Mouse (Mus musculus) liver, embryonic 14.5 days (tissue): ENCODE results near the gene Ccdc92b. TPM values are rescaled to one million over a fixed set of nuclear protein-coding genes. Genes with fewer than 3 reads are reported as not detected.

ENCODE experiments used
- ATAC-seq: fragments of 200-750 bp; cut with Nextera tagmentation; 2 replicates; pipeline ENCODE4 v1.8.0; 2017; ENCODE audit warnings: moderate number of reproducible peaks, mild to moderate bottlenecking, moderate library complexity; ENCODE audit not compliant: insufficient read depth
- DNase-seq, 3 experiments: peaks; one replicate each; pipeline ENCODE4 v3.0.0-alpha.2; 2012 to 2013; ENCODE audit warnings: low read depth in 3 of 3, low spot score in 3 of 3
- H3K27ac ChIP-seq: fragments of 300-500 bp; sonication (generic); 2 replicates; pipeline ENCODE4 v1.5.1; 2014; ENCODE audit warnings: moderate library complexity, mild to moderate bottlenecking, control low read depth, inconsistent platforms
- H3K27me3 ChIP-seq: fragments of 300-500 bp; sonication (generic); 2 replicates; pipeline ENCODE4 v1.6.1; 2014; ENCODE audit warnings: mild to moderate bottlenecking, low read length, moderate library complexity; ENCODE audit not compliant: control insufficient read depth, insufficient read depth
- H3K36me3 ChIP-seq: fragments of 300-500 bp; sonication (generic); replicated peaks from 2 replicates; pipeline ENCODE4 v1.6.1; 2014; ENCODE audit warnings: low read depth; ENCODE audit not compliant: control insufficient read depth, insufficient read depth
- H3K4me1 ChIP-seq, 2 experiments: fragments of 200-500 bp in 1 of 2; fragments of 300-500 bp in 1 of 2; sonication (generic) in 1 of 2; replicated peaks; 2 replicates each; pipeline ENCODE4 v1.6.1; 2012 to 2014; ENCODE audit warnings: antibody characterized with exemption in 1 of 2, inconsistent platforms in 1 of 2, low read length in 1 of 2; ENCODE audit not compliant: control insufficient read depth in 2 of 2, insufficient read depth in 2 of 2
- H3K4me2 ChIP-seq: fragments of 300-500 bp; sonication (generic); 2 replicates; pipeline ENCODE4 v1.6.1; 2014; ENCODE audit warnings: low read depth, mild to moderate bottlenecking, control low read depth, moderate library complexity
- H3K4me3 ChIP-seq, 2 experiments: fragments of 200-500 bp in 1 of 2; fragments of 300-500 bp in 1 of 2; sonication (generic) in 1 of 2; 2 replicates each; pipeline ENCODE4 v1.5.1; 2012 to 2014; ENCODE audit warnings: low read depth in 2 of 2, low read length in 2 of 2, mild to moderate bottlenecking in 2 of 2, control low read depth in 1 of 2, inconsistent platforms in 1 of 2, moderate library complexity in 1 of 2; ENCODE audit not compliant: insufficient read depth in 1 of 2
- H3K9ac ChIP-seq: fragments of 300-500 bp; sonication (generic); replicated peaks from 2 replicates; pipeline ENCODE4 v1.6.1; 2014; ENCODE audit warnings: mild to moderate bottlenecking, control low read depth, moderate library complexity
- H3K9me3 ChIP-seq: fragments of 300-500 bp; sonication (generic); 2 replicates; pipeline ENCODE4 v1.6.1; 2016; ENCODE audit warnings: low read length, mixed read lengths; ENCODE audit not compliant: control insufficient read depth
- CTCF ChIP-seq: IDR thresholded peaks from 2 replicates; pipeline ENCODE4 v1.5.1; 2016; ENCODE audit warnings: antibody characterized with exemption, low read depth, control low read depth
- EP300 ChIP-seq: IDR thresholded peaks from 2 replicates; pipeline ENCODE4 v1.6.1; 2016; ENCODE audit warnings: antibody characterized with exemption, low read depth
- WGBS: fragments of 180-500 bp; shearing (Covaris S2); extraction: QIAGEN DNeasy Blood & Tissue Kit; methylation state at CpG from one replicate; pipeline ENCODE4 v1.1.7; 2014; ENCODE audit not compliant: insufficient replicate concordance; 5-methylcytosine and 5-hydroxymethylcytosine counted together
- polyA plus RNA-seq, 2 experiments: library from polyadenylated mRNA; depleted of rRNA in 1 of 2; stranded (reverse) in 1 of 2; unstranded in 1 of 2; fragments of >200 nt; fragmentation: Nextera tagmentation in 1 of 2; extraction: Ambion mirVana in 1 of 2; gene quantifications; 2 replicates each; pipeline versions ENCODE4 v1.2.1 to v1.2.3; 2012 to 2014

Gene Ccdc92b
- polyA plus RNA-seq, 2 experiments: 10.2 to 12.7 TPM

DNA sequence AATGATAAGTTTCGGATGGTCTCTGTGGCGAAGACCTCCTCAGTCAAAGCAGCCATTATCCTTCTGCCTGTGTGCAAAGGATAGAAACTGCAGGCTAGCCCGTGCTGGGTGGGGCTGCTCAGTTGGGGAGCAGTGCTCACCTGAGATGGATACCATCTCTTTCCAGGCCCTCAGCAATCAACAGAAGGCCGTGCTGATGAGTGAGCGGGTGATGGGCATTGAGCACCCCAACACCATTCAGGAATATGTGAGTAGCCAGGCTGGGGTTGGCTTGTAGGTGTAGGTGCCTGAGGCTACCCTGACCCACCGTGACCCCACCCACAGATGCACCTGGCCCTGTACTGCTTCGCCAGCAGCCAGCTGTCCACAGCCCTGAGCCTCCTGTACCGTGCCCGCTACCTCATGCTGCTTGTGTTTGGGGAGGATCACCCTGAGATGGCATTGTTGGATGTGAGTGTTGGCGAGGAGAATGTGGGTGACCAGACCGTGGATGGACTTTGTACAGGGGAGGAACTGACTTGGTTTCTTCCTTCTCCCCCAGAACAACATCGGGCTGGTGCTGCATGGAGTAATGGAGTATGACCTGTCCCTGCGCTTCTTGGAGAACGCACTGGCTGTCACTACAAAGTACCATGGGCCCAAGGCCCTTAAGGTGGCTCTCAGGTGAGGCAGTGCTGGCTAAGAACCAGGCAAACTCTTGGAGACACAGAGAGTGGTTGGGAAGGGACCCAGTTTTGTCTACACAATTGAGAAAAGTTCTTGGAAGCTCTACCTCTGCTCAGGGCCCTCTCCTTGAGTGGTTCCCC, 47.6 kb downstream of the Ccdc92b start:
- no peak overlapping the region for H3K9ac ChIP-seq
- 82% methylated on average over 14 of the region's 14 CpGs for WGBS
- H3K27ac ChIP-seq: no peak overlapping the region
- H3K4me3 ChIP-seq: no peak overlapping the region
- H3K36me3 ChIP-seq: peaks cover 50% of the 10 kb centered on the region
- H3K4me1 ChIP-seq: no peaks in the 10 kb centered on the region
- no peak for TF ChIP-seq CTCF
- no peak for TF ChIP-seq EP300
- no peak overlapping the region for H3K4me2 ChIP-seq
- DNase-seq (no peak), ATAC-seq (0 out of 2 replicates have a peak, but pooled peaks have one; percentile 11)
- no peaks in the 10 kb centered on the region for H3K27me3 ChIP-seq
- no peaks in the 10 kb centered on the region for H3K9me3 ChIP-seq

DNA sequence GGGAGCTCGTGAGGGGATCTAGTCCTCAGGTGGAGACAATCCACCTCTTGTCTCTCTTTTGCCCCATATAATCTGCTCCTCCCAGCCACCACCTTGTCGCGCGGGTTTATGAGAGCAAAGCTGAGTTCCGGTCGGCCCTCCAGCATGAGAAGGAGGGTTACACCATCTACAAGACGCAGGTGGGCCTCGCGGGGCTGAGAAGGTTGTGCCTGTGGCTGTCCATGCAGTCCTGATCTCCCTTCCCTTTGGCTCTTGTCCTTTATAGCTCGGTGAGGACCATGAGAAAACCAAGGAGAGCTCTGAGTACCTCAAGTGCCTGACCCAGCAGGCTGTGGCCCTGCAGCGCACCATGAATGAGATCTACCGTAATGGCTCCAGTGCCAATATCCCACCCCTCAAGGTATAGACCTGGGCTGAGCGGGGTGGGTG, 48.2 kb downstream of the Ccdc92b start:
- TF ChIP-seq CTCF: no peak
- TF ChIP-seq EP300: no peak
- H3K9me3 ChIP-seq: no peaks in the 10 kb centered on the region
- H3K36me3 ChIP-seq: peaks cover 44% of the 10 kb centered on the region
- 86% methylated on average over 13 of the region's 13 CpGs for WGBS
- H3K27me3 ChIP-seq: no peaks in the 10 kb centered on the region
- H3K4me2 ChIP-seq: no peak overlapping the region
- no peak overlapping the region for H3K27ac ChIP-seq
- DNase-seq (no peak), ATAC-seq (no peak)
- no peaks in the 10 kb centered on the region for H3K4me1 ChIP-seq
- no peak overlapping the region for H3K9ac ChIP-seq
- H3K4me3 ChIP-seq: no peak overlapping the region

DNA sequence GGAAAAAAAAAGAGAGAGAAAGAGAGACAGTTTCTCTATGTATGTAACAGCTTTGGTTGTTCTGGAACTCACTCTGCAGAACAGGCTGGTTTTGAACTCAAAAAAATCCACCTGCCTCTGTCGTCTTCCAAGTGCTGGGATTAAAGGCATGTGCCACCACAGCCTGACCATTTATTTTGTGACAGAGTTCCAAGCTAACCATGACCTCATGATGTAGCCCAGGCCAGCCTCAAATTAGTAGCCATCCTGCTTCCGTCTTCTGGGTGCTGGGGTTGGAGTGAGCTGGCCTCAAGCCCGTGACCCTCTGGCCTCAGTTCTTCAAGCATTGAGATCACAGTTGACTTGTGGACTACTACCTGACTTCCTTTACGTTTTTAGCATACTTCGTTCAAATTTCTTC, 49.1 kb downstream of the Ccdc92b start:
- no peak for TF ChIP-seq EP300
- no peak for TF ChIP-seq CTCF
- Histone ChIP-seq H3K4me3 (no peak overlapping the region), H3K36me3 (peaks cover 43% of the 10 kb centered on the region), H3K27ac (no peak overlapping the region), H3K9ac (no peak overlapping the region), H3K9me3 (no peaks in the 10 kb centered on the region), H3K4me1 (peaks cover 7% of the 10 kb centered on the region in 2 experiments), H3K27me3 (no peaks in the 10 kb centered on the region), H3K4me2 (no peak overlapping the region)
- ATAC-seq (no peak), DNase-seq (no peak)
- WGBS: 85% methylated on average over 5 of the region's 5 CpGs

DNA sequence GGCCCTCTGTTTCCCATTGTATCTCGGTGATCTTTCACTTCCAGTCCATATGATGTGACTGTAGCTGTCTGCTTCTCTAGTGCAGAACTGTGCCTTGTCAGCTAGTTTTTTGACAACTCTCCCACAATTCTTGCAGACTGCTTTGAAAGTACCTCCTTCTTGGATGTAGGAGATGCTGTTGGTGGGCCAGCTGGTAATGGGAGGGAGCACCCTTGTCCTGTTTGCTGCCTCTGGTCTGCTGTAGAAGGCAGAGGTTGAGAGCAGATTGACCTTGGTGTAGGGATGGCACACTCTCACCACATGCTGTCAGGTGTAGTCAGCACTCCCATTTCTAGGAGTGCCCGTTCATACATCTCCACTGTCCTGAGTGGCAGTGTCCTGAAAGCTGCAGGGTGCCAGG, 49.6 kb downstream of the Ccdc92b start:
- H3K27ac ChIP-seq: no peak overlapping the region
- H3K27me3 ChIP-seq: no peaks in the 10 kb centered on the region
- H3K36me3 ChIP-seq: peaks cover 41% of the 10 kb centered on the region
- H3K4me1 ChIP-seq: peaks cover 11% of the 10 kb centered on the region in 2 experiments
- H3K9me3 ChIP-seq: no peaks in the 10 kb centered on the region
- TF ChIP-seq CTCF: no peak
- ATAC-seq (no peak), DNase-seq (no peak)
- 82% methylated on average over 2 of the region's 2 CpGs for WGBS
- no peak overlapping the region for H3K9ac ChIP-seq
- no peak overlapping the region for H3K4me2 ChIP-seq
- no peak overlapping the region for H3K4me3 ChIP-seq

DNA sequence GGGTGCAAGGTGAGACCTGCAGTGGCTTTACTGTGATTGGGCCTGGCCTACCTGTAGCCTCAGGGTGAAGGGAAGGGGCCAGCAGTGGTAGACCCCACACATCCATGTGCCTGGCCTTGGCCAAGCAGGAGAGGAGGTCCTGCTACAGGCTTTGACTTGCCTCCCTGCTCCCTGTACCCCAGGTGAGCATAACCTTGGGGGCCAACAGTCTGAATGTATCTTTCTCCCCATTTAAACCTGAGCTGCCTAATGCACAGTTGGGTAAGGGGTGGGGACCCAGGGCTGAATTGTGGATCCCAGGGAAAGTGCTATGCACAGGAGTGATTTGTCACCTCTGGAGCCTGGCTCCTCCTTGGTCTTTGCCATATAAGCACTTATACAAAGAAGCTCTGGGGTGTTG, 50.7 kb downstream of the Ccdc92b start:
- ATAC-seq (no peak), DNase-seq (no peak)
- Histone ChIP-seq H3K4me2 (no peak overlapping the region), H3K9me3 (no peaks in the 10 kb centered on the region), H3K4me3 (no peak overlapping the region), H3K36me3 (peaks cover 43% of the 10 kb centered on the region), H3K9ac (no peak overlapping the region), H3K27me3 (no peaks in the 10 kb centered on the region), H3K4me1 (peaks cover 19 to 21% of the 10 kb centered on the region in 2 experiments), H3K27ac (no peak overlapping the region)
- TF ChIP-seq CTCF: no peak
- TF ChIP-seq EP300: no peak
